Mouse (Mus musculus): ENCODE measurements at regions not wholly inside any gene's neighbourhood (a gene's known extent, or its start where the extent isn't known, plus 50 kb on each side); places are given as distances from the start of the nearest gene placed in this dataset.

DNA sequence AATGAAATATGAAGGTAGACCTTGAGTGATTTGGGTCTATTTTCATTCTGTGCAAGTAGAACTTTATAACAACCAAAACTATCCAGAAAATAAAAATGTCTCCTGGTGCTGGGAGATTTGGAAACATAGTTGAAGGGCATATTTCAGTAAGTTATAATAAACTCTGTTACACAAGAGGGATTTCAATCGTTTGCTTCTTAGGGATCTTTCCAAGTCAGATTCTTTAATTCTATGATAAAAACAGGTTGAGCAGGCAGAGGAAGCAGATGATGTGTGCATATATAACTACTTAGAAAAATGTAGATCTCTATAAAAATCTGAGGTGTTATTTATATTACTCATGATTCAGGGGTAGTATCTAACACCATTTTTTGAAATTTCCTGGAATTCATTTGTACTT, 498.3 kb downstream of the Lmo4 start:
- TF ChIP-seq POLR2A (IDR thresholded peaks at IDR 0.05; ENCODE audit: control insufficient read depth, extremely low read depth, insufficient read depth, low read length, poor library complexity): no peak
- TF ChIP-seq CTCF (IDR thresholded peaks at IDR 0.05; ENCODE audit: borderline replicate concordance, control insufficient read depth, extremely low read depth, insufficient read depth, low read length, poor library complexity): no peak

Measured in thymus, adult 2 months (tissue).